Comparison of ENCODE assay signal across 13 mouse cellular contexts in genomic region chr13:91171766-91172491, GRCm38 (mm10). TPM values are rescaled to one million over a fixed set of nuclear protein-coding genes. Genes with fewer than 3 reads are reported as not detected.
DNase-seq lines count a peak whose midpoint lies in the region; TF ChIP-seq lines count a peak whose summit lies in the region.
"Had no signal": no experiment of that assay in that cellular context is flagged by ENCODE, and none has a peak within 500 bp of the region (broad histone marks: within the 10 kb centered on the region; RNA-seq: fewer than 3 reads in every experiment).

No protein-coding gene starts in this region.

- no peak overlapping the region for H3K27ac ChIP-seq in limb, embryonic 10.5 days
- H3K27ac ChIP-seq: heart, embryonic 15.5 days; left cerebral cortex, adult 2 months; liver, embryonic 15.5 days had no signal

- H3K36me3 ChIP-seq in limb, embryonic 10.5 days: no peaks in the 10 kb centered on the region
- H3K36me3 ChIP-seq: heart, embryonic 15.5 days; liver, embryonic 15.5 days had no signal

- 84% methylated on average over 15 of the region's 15 CpGs for WGBS in limb, embryonic 10.5 days
- WGBS in lung, adult 2 months: 76% methylated on average over 15 of the region's 15 CpGs

- peaks cover 16% of the 10 kb centered on the region for H3K4me1 ChIP-seq in limb, embryonic 10.5 days
- no peaks in the 10 kb centered on the region; the same call in 1 of the 2 replicates for H3K4me1 ChIP-seq in lung, adult 2 months (ENCODE audit: control insufficient read depth, insufficient read depth, low read length)

- no peak for TF ChIP-seq POLR2A in lung, adult 2 months (IDR thresholded peaks at IDR 0.05; ENCODE audit: borderline replicate concordance, extremely low read depth, low read depth, low read length)

- no peak for TF ChIP-seq CTCF in lung, adult 2 months (IDR thresholded peaks at IDR 0.05; ENCODE audit: insufficient read depth, low read length)

- no peaks in the 10 kb centered on the region for H3K9me3 ChIP-seq in limb, embryonic 10.5 days (replicated peaks)
- H3K9me3 ChIP-seq: heart, embryonic 15.5 days; liver, embryonic 15.5 days had no signal

- no peaks in the 10 kb centered on the region for H3K27me3 ChIP-seq in limb, embryonic 10.5 days (ENCODE audit: low read depth, poor library complexity, severe bottlenecking)
- H3K27me3 ChIP-seq: heart, embryonic 15.5 days; liver, embryonic 15.5 days had no signal

- peak; percentile 10 for DNase-seq in gastrocnemius, adult 18-20 months (ENCODE audit: low spot score)
- DNase-seq in gastrocnemius, postnatal 10 days: no peak
- DNase-seq in right cerebral cortex, postnatal 10 days (ENCODE audit: low spot score in 2 of 2): peak; percentile 41 to 49
- DNase-seq in right cerebral cortex, postnatal 36 days (ENCODE audit: low spot score in 2 of 2): no peak
- peak; percentile 28 for DNase-seq in limb, embryonic 10.5 days (ENCODE audit: low spot score)
- no peak for DNase-seq in lung, adult 2 months
- no peak for DNase-seq in thymus, adult 18-20 months
- DNase-seq in T-cell, adult 2 months (ENCODE audit: low spot score): no peak
- DNase-seq: adrenal gland, postnatal 36 days; retina, postnatal 1 day had no signal

- H3K4me3 ChIP-seq in limb, embryonic 10.5 days: no peak overlapping the region
- H3K4me3 ChIP-seq in lung, adult 2 months (replicated peaks; ENCODE audit: extremely low read depth, low read depth, low read length): no peak overlapping the region
- H3K4me3 ChIP-seq: heart, embryonic 15.5 days; left cerebral cortex, adult 2 months; liver, embryonic 15.5 days had no signal

RNA-seq across cellular contexts. Expression of gene Atg10, which starts 51.8 kb away (rescaled TPM):
- total RNA-seq in gastrocnemius, adult 18-20 months (2021): 10 to 100 TPM; 11.3 to 13.9 TPM
- 10 to 100 TPM; 13.9 to 16.3 TPM for total RNA-seq in gastrocnemius, postnatal 10 days (2021)
- 7.4 and 9.1 TPM in 2 replicates for polyA plus RNA-seq in limb, embryonic 10.5 days (2016; fragmentation: Nextera tagmentation; extraction: Ambion mirVana)
- polyA plus RNA-seq in lung, adult 2 months (2012; rRNA removed): 1.5 and 2.8 TPM in 2 replicates

Comparison
In these comparisons a context has a peak if more than half of its experiments do, and no peak if none do; other contexts are left out.
1. DNase-seq: peak in gastrocnemius, adult 18-20 months (single experiment), right cerebral cortex, postnatal 10 days (2 of 2) and limb, embryonic 10.5 days (single experiment); none in gastrocnemius, postnatal 10 days (single experiment), right cerebral cortex, postnatal 36 days (0 of 2), lung, adult 2 months (single experiment), thymus, adult 18-20 months (0 of 2) and T-cell, adult 2 months (single experiment).